Mouse (Mus musculus) stomach, embryonic 16.5 days (tissue): ENCODE measurements around the gene Rap1b. TPM values are rescaled to one million over a fixed set of nuclear protein-coding genes. Genes with fewer than 3 reads are reported as not detected.
"Not testable (repeated sequence)": the region's sequence is repeated elsewhere in the genome, so short reads cannot be mapped to it uniquely, and the experiment has no call there.

Experiments
- ATAC-seq: fragments of 200-750 bp; cut with Nextera tagmentation; 2 replicates; pipeline ENCODE4 v1.8.0; 2017; ENCODE audit warnings: moderate number of reproducible peaks, moderate TSS enrichment; ENCODE audit not compliant: insufficient read depth, low FRiP score
- H3K27ac ChIP-seq: fragments of 300-500 bp; sonication (generic); 2 replicates; pipeline ENCODE4 v1.5.1; 2014; ENCODE audit warnings: low read length
- H3K27me3 ChIP-seq: fragments of 300-500 bp; sonication (generic); 2 replicates; pipeline ENCODE4 v1.6.1; 2014; ENCODE audit warnings: low read length, control low read depth, mixed read lengths; ENCODE audit not compliant: control insufficient read depth, insufficient read depth
- H3K36me3 ChIP-seq: fragments of 300-500 bp; sonication (generic); 2 replicates; pipeline ENCODE4 v1.6.1; 2014; ENCODE audit warnings: low read length; ENCODE audit not compliant: control insufficient read depth, insufficient read depth
- H3K4me1 ChIP-seq: fragments of 300-500 bp; sonication (generic); 2 replicates; pipeline ENCODE4 v1.6.1; 2014; ENCODE audit warnings: low read length, control low read depth, mixed read lengths; ENCODE audit not compliant: control insufficient read depth, insufficient read depth
- H3K4me2 ChIP-seq: fragments of 300-500 bp; sonication (generic); 2 replicates; pipeline ENCODE4 v1.6.1; 2014; ENCODE audit warnings: low read depth, low read length, mixed read lengths
- H3K4me3 ChIP-seq: fragments of 300-500 bp; sonication (generic); replicated peaks from 2 replicates; pipeline ENCODE4 v1.5.1; 2014; ENCODE audit warnings: mild to moderate bottlenecking, low read length
- H3K9ac ChIP-seq: fragments of 300-500 bp; sonication (generic); 2 replicates; pipeline ENCODE4 v1.6.1; 2014; ENCODE audit warnings: low read length
- H3K9me3 ChIP-seq: fragments of 300-500 bp; sonication (generic); replicated peaks from 2 replicates; pipeline ENCODE4 v1.6.1; 2016; ENCODE audit warnings: low read length, control low read depth; ENCODE audit not compliant: control insufficient read depth
- WGBS: fragments of 180-500 bp; shearing (Covaris S2); extraction: QIAGEN DNeasy Blood & Tissue Kit; methylation state at CpG from one replicate; pipeline ENCODE4 v1.1.7; 2014; 5-methylcytosine and 5-hydroxymethylcytosine counted together
- polyA plus RNA-seq: library from polyadenylated mRNA; unstranded; fragments of >200 nt; fragmentation: Nextera tagmentation; extraction: Ambion mirVana; gene quantifications from 2 replicates; pipeline ENCODE4 v1.2.1, GENCODE M21; 2015

The Rap1b gene
- 166 and 176 TPM in 2 replicates for polyA plus RNA-seq

- Histone ChIP-seq H3K4me3 (peak within 1 kb of the TSS; percentile 85), H3K4me1 (peaks cover 14% of the 10 kb centered on the region), H3K27ac (peak within 1 kb of the TSS; percentile 98), H3K36me3 (no peaks in the 10 kb centered on the region), H3K9me3 (no peaks in the 10 kb centered on the region), H3K4me2 (peak within 1 kb of the TSS; percentile 72), H3K27me3 (no peaks in the 10 kb centered on the region), H3K9ac (peak within 1 kb of the TSS; percentile 99)
- WGBS: under 1% methylated on average over 86 of the region's 112 CpGs
- ATAC-seq: peak; percentile 95
Measured at GRCm38 (mm10) chr10:117845597-117846259, at the start of gene Rap1b. Gene Rap1b (minus strand): TSS chr10:117846035.

GRCm38 (mm10) chr10:117895186-117895585 is 49.4 kb upstream of the Rap1b start:
- H3K4me2 ChIP-seq: no peak overlapping the region
- no peak overlapping the region for H3K27ac ChIP-seq
- no peaks in the 10 kb centered on the region for H3K9me3 ChIP-seq
- no peak overlapping the region for H3K4me3 ChIP-seq
- H3K4me1 ChIP-seq: peaks cover 8% of the 10 kb centered on the region; the same call in 1 of the 2 replicates
- no peak for ATAC-seq
- 68% methylated on average over 4 of the region's 4 CpGs for WGBS
- no peaks in the 10 kb centered on the region for H3K27me3 ChIP-seq
- H3K9ac ChIP-seq: no peak overlapping the region
- H3K36me3 ChIP-seq: no peaks in the 10 kb centered on the region

- no peak for ATAC-seq
- 88% methylated on average over 17 of the region's 17 CpGs for WGBS
- Histone ChIP-seq H3K4me3 (no peak overlapping the region), H3K4me2 (no peak overlapping the region), H3K27ac (no peak overlapping the region), H3K36me3 (no peaks in the 10 kb centered on the region), H3K27me3 (no peaks in the 10 kb centered on the region), H3K4me1 (peaks cover 8% of the 10 kb centered on the region; the same call in 1 of the 2 replicates), H3K9me3 (no peaks in the 10 kb centered on the region), H3K9ac (no peak overlapping the region)
Measured at GRCm38 (mm10) chr10:117894114-117895035, 48.5 kb upstream of the Rap1b start.

GRCm38 (mm10) chr10:117893128-117893527 is 47.3 kb upstream of the Rap1b start:
- not testable (repeated sequence) for H3K4me3 ChIP-seq, H3K4me2 ChIP-seq, H3K9me3 ChIP-seq, H3K4me1 ChIP-seq, H3K27ac ChIP-seq, H3K9ac ChIP-seq, H3K27me3 ChIP-seq, H3K36me3 ChIP-seq, ATAC-seq
- 31% methylated on average over 12 of the region's 13 CpGs for WGBS

- WGBS: 70% methylated on average over 10 of the region's 10 CpGs
Measured at GRCm38 (mm10) chr10:117891327-117891726, 45.5 kb upstream of the Rap1b start.

GRCm38 (mm10) chr10:117888822-117889221 is 43.0 kb upstream of the Rap1b start:
- no peak for ATAC-seq
- Histone ChIP-seq H3K36me3 (no peaks in the 10 kb centered on the region), H3K4me1 (no peaks in the 10 kb centered on the region), H3K9ac (no peak overlapping the region), H3K4me3 (no peak overlapping the region), H3K9me3 (no peaks in the 10 kb centered on the region), H3K27me3 (no peaks in the 10 kb centered on the region), H3K4me2 (no peak overlapping the region), H3K27ac (no peak overlapping the region)
- WGBS: 76% methylated on average over 15 of the region's 15 CpGs

More at GRCm38 (mm10) chr10:117891327-117891726, 45.5 kb upstream of the Rap1b start:
- ATAC-seq: no peak
- H3K27ac ChIP-seq: no peak overlapping the region
- H3K9me3 ChIP-seq: no peaks in the 10 kb centered on the region
- H3K4me3 ChIP-seq: no peak overlapping the region
- H3K27me3 ChIP-seq: no peaks in the 10 kb centered on the region
- no peak overlapping the region for H3K9ac ChIP-seq
- H3K4me2 ChIP-seq: no peak overlapping the region
- no peaks in the 10 kb centered on the region for H3K4me1 ChIP-seq
- no peaks in the 10 kb centered on the region for H3K36me3 ChIP-seq

- H3K4me2 ChIP-seq: no peak overlapping the region
- ATAC-seq: no peak
- H3K27me3 ChIP-seq: no peaks in the 10 kb centered on the region
- H3K9me3 ChIP-seq: no peaks in the 10 kb centered on the region
- H3K4me3 ChIP-seq: no peak overlapping the region
- WGBS: 53% methylated on average over 4 of the region's 4 CpGs
- H3K27ac ChIP-seq: no peak overlapping the region
- H3K4me1 ChIP-seq: no peaks in the 10 kb centered on the region
- H3K9ac ChIP-seq: no peak overlapping the region
- no peaks in the 10 kb centered on the region for H3K36me3 ChIP-seq
Measured at GRCm38 (mm10) chr10:117885358-117885757, 39.5 kb upstream of the Rap1b start.

- no peak overlapping the region for H3K4me2 ChIP-seq
- no peak for ATAC-seq
- 69% methylated on average over 5 of the region's 5 CpGs for WGBS
- H3K27ac ChIP-seq: no peak overlapping the region
- no peaks in the 10 kb centered on the region for H3K4me1 ChIP-seq
- no peaks in the 10 kb centered on the region for H3K9me3 ChIP-seq
- H3K36me3 ChIP-seq: no peaks in the 10 kb centered on the region
- no peak overlapping the region for H3K9ac ChIP-seq
- H3K27me3 ChIP-seq: no peaks in the 10 kb centered on the region
- no peak overlapping the region for H3K4me3 ChIP-seq
Measured at GRCm38 (mm10) chr10:117884760-117885159, 38.9 kb upstream of the Rap1b start.

GRCm38 (mm10) chr10:117883438-117883837 is 37.6 kb upstream of the Rap1b start:
- no peaks in the 10 kb centered on the region for H3K27me3 ChIP-seq
- H3K36me3 ChIP-seq: no peaks in the 10 kb centered on the region
- no peak overlapping the region for H3K9ac ChIP-seq
- no peaks in the 10 kb centered on the region for H3K9me3 ChIP-seq
- no peak overlapping the region for H3K4me3 ChIP-seq
- whole genome bisulfite sequencing: 88% methylated on average over 8 of the region's 8 CpGs
- H3K4me1 ChIP-seq: no peaks in the 10 kb centered on the region
- H3K27ac ChIP-seq: no peak overlapping the region
- H3K4me2 ChIP-seq: no peak overlapping the region
- no peak for ATAC-seq
